Mouse (Mus musculus) thymus, postnatal 36 days (tissue): ENCODE results near the gene Bckdha.

Source experiments
- DNase-seq, 2 experiments: peaks; one replicate each; pipeline ENCODE4 v3.0.0; 2022; ENCODE audit warnings: mixed read lengths in 2 of 2

Gene Bckdha

GRCm38 (mm10) chr7:25658657-25659472 lies at the start of gene Bckdha, which contains the start of gene Exosc5:
Bckdha (minus strand) TSS chr7:25658981.
Exosc5 (plus strand) TSS chr7:25659164.
- DNase-seq: peak; percentile 98 to 99

GRCm38 (mm10) chr7:25707581-25708292 lies 49.0 kb upstream of the Bckdha start:
- DNase-seq: peak in 1 of 2 experiments; percentile 19

- DNase-seq: no peak
Measured at GRCm38 (mm10) chr7:25706578-25707170, 47.9 kb upstream of the Bckdha start.

GRCm38 (mm10) chr7:25705801-25706251 lies 47.0 kb upstream of the Bckdha start:
- no peak for DNase-seq

GRCm38 (mm10) chr7:25704716-25705364 lies 46.1 kb upstream of the Bckdha start:
- DNase-seq: peak in 1 of 2 experiments; percentile 18

GRCm38 (mm10) chr7:25703793-25704494 lies 45.2 kb upstream of the Bckdha start:
- DNase-seq: no peak

- DNase-seq: no peak
Measured at GRCm38 (mm10) chr7:25702350-25702749, 43.6 kb upstream of the Bckdha start.

GRCm38 (mm10) chr7:25700732-25701131 lies 42.0 kb upstream of the Bckdha start:
- peak in 1 of 2 experiments; percentile 16 for DNase-seq

GRCm38 (mm10) chr7:25699851-25700250 lies 41.1 kb upstream of the Bckdha start:
- DNase-seq: peak in 1 of 2 experiments; percentile 12

GRCm38 (mm10) chr7:25694104-25694503 lies 35.3 kb upstream of the Bckdha start:
- DNase-seq: no peak

- no peak for DNase-seq
Measured at GRCm38 (mm10) chr7:25690051-25690450, 31.3 kb upstream of the Bckdha start.

GRCm38 (mm10) chr7:25689603-25690021 lies 30.8 kb upstream of the Bckdha start:
- peak in 1 of 2 experiments; percentile 40 for DNase-seq

- peak; percentile 77 to 87 for DNase-seq
Measured at GRCm38 (mm10) chr7:25688810-25689586, 30.2 kb upstream of the Bckdha start.

- peak; percentile 84 to 85 for DNase-seq
Measured at GRCm38 (mm10) chr7:25687811-25688401, 29.1 kb upstream of the Bckdha start.

GRCm38 (mm10) chr7:25686680-25687531 lies 28.1 kb upstream of the Bckdha start, which contains the start of gene Tgfb1:
Tgfb1 (plus strand) TSS chr7:25687002.
- DNase-seq: peak; percentile 91 to 93

GRCm38 (mm10) chr7:25685926-25686470 lies 27.2 kb upstream of the Bckdha start:
- DNase-seq: peak in 1 of 2 experiments; percentile 53

- DNase-seq: no peak
Measured at GRCm38 (mm10) chr7:25684659-25685058, 25.9 kb upstream of the Bckdha start.

GRCm38 (mm10) chr7:25683474-25684180 lies 24.8 kb upstream of the Bckdha start:
- peak; percentile 59 to 73 for DNase-seq
